Mouse (Mus musculus) intestine, postnatal 0 days (tissue): ENCODE measurements at regions not wholly inside any gene's neighbourhood (a gene's known extent, or its start where the extent isn't known, plus 50 kb on each side); places are given as distances from the start of the nearest gene placed in this dataset.

Experiments used
- ATAC-seq: fragments of 200-750 bp; cut with Nextera tagmentation; 2 replicates; pipeline ENCODE4 v1.8.0; 2017; ENCODE audit warnings: mild to moderate bottlenecking, moderate TSS enrichment, moderate library complexity
- H3K27ac ChIP-seq: fragments of 300-500 bp; sonication (generic); 2 replicates; pipeline ENCODE4 v1.5.1; 2014; ENCODE audit warnings: mild to moderate bottlenecking, low read depth, low read length, moderate library complexity
- H3K27me3 ChIP-seq: fragments of 300-500 bp; sonication (generic); replicated peaks from 2 replicates; pipeline ENCODE4 v1.6.1; 2014; ENCODE audit warnings: low read length, mixed read lengths; ENCODE audit not compliant: control insufficient read depth, insufficient read depth
- H3K36me3 ChIP-seq: fragments of 300-500 bp; sonication (generic); 2 replicates; pipeline ENCODE4 v1.6.1; 2014; ENCODE audit warnings: mild to moderate bottlenecking, moderate library complexity; ENCODE audit not compliant: control insufficient read depth, insufficient read depth
- H3K4me1 ChIP-seq: fragments of 300-500 bp; sonication (generic); replicated peaks from 2 replicates; pipeline ENCODE4 v1.6.1; 2014; ENCODE audit warnings: antibody characterized with exemption, low read length, mixed read lengths; ENCODE audit not compliant: control insufficient read depth, insufficient read depth
- H3K4me2 ChIP-seq: fragments of 300-500 bp; sonication (generic); replicated peaks from 2 replicates; pipeline ENCODE4 v1.6.1; 2014; ENCODE audit warnings: low read depth, mild to moderate bottlenecking, moderate library complexity
- H3K4me3 ChIP-seq: fragments of 300-500 bp; sonication (generic); 2 replicates; pipeline ENCODE4 v1.5.1; 2014; ENCODE audit warnings: low read depth, low read length
- H3K9ac ChIP-seq: fragments of 300-500 bp; sonication (generic); 2 replicates; pipeline ENCODE4 v1.6.1; 2014; ENCODE audit warnings: mild to moderate bottlenecking, low read depth, low read length
- H3K9me3 ChIP-seq: fragments of 300-500 bp; sonication (generic); 2 replicates; pipeline ENCODE4 v1.6.1; 2016; ENCODE audit warnings: mixed run types; ENCODE audit not compliant: control insufficient read depth
- CTCF ChIP-seq: sonication (generic); IDR thresholded peaks from 2 replicates; pipeline ENCODE4 v1.5.1; 2016; ENCODE audit warnings: low read depth, mild to moderate bottlenecking, control low read depth, antibody characterized with exemption, moderate library complexity
- WGBS: fragments of 180-500 bp; shearing (Covaris S2); extraction: QIAGEN DNeasy Blood & Tissue Kit; methylation state at CpG from one replicate; pipeline ENCODE4 v1.1.7; 2014; 5-methylcytosine and 5-hydroxymethylcytosine counted together

DNA sequence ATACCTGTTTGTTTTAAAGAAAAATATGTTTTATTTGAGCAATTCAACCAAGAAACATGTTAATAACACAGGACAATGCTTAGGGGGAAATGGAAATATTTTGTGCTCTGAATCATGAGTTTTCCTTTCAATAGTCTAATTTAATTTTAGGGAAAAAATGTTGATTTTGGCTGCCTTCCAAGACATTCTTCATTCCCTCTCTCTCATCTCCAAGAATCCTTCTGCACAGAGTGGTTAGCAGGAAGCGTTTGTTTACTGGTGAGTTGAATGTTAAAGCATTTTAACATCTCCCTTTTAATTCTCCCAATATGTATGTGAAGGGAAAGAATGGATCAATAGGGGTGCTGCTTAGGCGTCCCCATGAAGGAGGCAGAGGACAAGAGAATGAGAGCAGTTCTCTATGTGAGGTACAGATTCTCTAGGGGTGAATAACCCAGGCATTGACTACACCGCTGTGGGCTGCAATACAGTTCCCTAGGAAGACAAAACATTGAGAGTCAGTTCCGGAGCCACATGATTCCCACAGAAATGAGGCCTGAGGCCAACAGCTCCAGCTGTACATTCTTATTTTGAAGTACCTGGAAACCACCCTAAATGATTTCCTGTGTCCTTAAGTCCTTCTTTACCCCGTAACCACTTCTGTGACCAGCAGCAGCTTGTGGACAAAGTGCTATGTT lies 512.7 kb downstream of the Rfpl4b start:
- H3K9me3 ChIP-seq = no peaks in the 10 kb centered on the region
- no peak overlapping the region for H3K9ac ChIP-seq
- H3K27ac ChIP-seq = no peak overlapping the region
- WGBS = 51% methylated on average over 5 of the region's 5 CpGs
- no peak for ATAC-seq
- H3K36me3 ChIP-seq = no peaks in the 10 kb centered on the region
- H3K4me2 ChIP-seq = no peak overlapping the region
- no peaks in the 10 kb centered on the region for H3K4me1 ChIP-seq
- TF ChIP-seq CTCF = no peak
- no peak overlapping the region for H3K4me3 ChIP-seq
- H3K27me3 ChIP-seq = no peaks in the 10 kb centered on the region

GRCm38 (mm10) chr10:38295724-38296123 lies 525.9 kb downstream of the Rfpl4b start:
- no peak for ATAC-seq
- 33% methylated on average over 2 of the region's 2 CpGs for WGBS
- H3K9me3 ChIP-seq = no peaks in the 10 kb centered on the region

GRCm38 (mm10) chr10:38288689-38289283 lies 532.8 kb downstream of the Rfpl4b start:
- Histone ChIP-seq H3K9me3 (no peaks in the 10 kb centered on the region), H3K27ac (no peak overlapping the region), H3K4me2 (no peak overlapping the region), H3K4me3 (no peak overlapping the region), H3K9ac (no peak overlapping the region), H3K27me3 (no peaks in the 10 kb centered on the region), H3K4me1 (no peaks in the 10 kb centered on the region), H3K36me3 (no peaks in the 10 kb centered on the region)
- no peak for TF ChIP-seq CTCF
- no peak for ATAC-seq
- WGBS = 63% methylated on average over 6 of the region's 6 CpGs

More at GRCm38 (mm10) chr10:38295724-38296123, 525.9 kb downstream of the Rfpl4b start:
- Histone ChIP-seq H3K27me3 (no peaks in the 10 kb centered on the region), H3K4me3 (no peak overlapping the region), H3K9ac (no peak overlapping the region), H3K4me1 (no peaks in the 10 kb centered on the region), H3K36me3 (no peaks in the 10 kb centered on the region), H3K4me2 (no peak overlapping the region), H3K27ac (no peak overlapping the region)
- TF ChIP-seq CTCF = no peak

GRCm38 (mm10) chr10:38269136-38269535 lies 552.4 kb downstream of the Rfpl4b start:
- H3K36me3 ChIP-seq = no peaks in the 10 kb centered on the region
- no peak overlapping the region for H3K4me2 ChIP-seq
- H3K4me3 ChIP-seq = no peak overlapping the region
- H3K4me1 ChIP-seq = no peaks in the 10 kb centered on the region
- WGBS = 91% methylated on average over 1 of the region's 1 CpGs
- no peak overlapping the region for H3K27ac ChIP-seq
- ATAC-seq = no peak
- no peak overlapping the region for H3K9ac ChIP-seq
- no peaks in the 10 kb centered on the region for H3K9me3 ChIP-seq
- H3K27me3 ChIP-seq = no peaks in the 10 kb centered on the region
- peak; percentile 60 for TF ChIP-seq CTCF

DNA sequence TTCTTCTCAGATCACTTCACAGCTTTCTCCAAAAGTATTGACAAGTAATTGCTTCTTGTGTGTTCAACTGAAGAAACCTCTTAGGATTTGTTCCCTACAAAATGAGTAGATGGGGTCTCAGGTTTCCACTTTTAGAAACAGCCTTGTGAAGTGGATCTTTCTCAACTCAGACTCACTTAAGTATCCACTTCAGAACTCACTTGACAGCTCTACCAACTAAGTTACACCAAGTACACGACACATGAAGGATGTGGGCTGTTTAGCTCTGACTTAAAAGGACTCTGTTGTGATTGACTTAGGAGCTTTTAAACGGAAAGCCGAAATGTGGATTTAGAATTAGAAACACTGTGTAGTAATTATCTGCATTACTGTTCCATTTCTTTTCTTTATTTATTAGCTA lies 556.0 kb downstream of the Rfpl4b start:
- no peak for ATAC-seq
- 72% methylated on average over 3 of the region's 3 CpGs for WGBS
- no peaks in the 10 kb centered on the region for H3K36me3 ChIP-seq
- TF ChIP-seq CTCF = no peak
- H3K27me3 ChIP-seq = no peaks in the 10 kb centered on the region
- no peak overlapping the region for H3K4me3 ChIP-seq
- no peaks in the 10 kb centered on the region for H3K9me3 ChIP-seq
- H3K4me1 ChIP-seq = no peaks in the 10 kb centered on the region
- no peak overlapping the region for H3K27ac ChIP-seq
- H3K9ac ChIP-seq = no peak overlapping the region
- H3K4me2 ChIP-seq = no peak overlapping the region

DNA sequence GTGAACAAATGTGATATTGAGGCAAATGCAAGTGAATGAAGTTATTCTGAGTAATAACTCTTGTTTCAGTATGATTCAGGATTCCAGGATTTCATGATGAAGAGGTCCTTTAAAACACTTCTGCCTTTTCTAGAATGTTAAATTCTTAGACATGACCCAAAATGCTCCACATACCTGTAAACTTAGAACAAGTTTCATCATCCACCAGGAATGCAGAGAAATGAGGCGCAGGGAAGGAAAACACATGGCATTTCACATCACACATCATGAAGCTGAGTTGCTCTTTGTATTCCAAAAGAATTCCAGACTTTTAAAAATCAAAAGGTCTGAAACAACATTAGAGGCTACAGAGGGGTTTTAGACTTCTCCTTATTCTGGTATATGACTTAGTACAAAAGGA lies 574.8 kb downstream of the Rfpl4b start:
- no peaks in the 10 kb centered on the region for H3K4me1 ChIP-seq
- 86% methylated on average over 1 of the region's 1 CpGs for WGBS
- no peaks in the 10 kb centered on the region for H3K27me3 ChIP-seq
- H3K27ac ChIP-seq = no peak overlapping the region
- no peaks in the 10 kb centered on the region for H3K36me3 ChIP-seq
- no peaks in the 10 kb centered on the region for H3K9me3 ChIP-seq
- TF ChIP-seq CTCF = no peak
- no peak overlapping the region for H3K4me2 ChIP-seq
- no peak overlapping the region for H3K9ac ChIP-seq
- H3K4me3 ChIP-seq = no peak overlapping the region
- ATAC-seq = no peak
